Mouse (Mus musculus): Measurements from ENCODE around the gene Gucy1b2. TPM values are rescaled to one million over a fixed set of nuclear protein-coding genes. Genes with fewer than 3 reads are reported as not detected.

Gucy1b2 gene
- polyA plus RNA-seq, 1 experiment from 2014 or later, result 0.67 TPM

DNA sequence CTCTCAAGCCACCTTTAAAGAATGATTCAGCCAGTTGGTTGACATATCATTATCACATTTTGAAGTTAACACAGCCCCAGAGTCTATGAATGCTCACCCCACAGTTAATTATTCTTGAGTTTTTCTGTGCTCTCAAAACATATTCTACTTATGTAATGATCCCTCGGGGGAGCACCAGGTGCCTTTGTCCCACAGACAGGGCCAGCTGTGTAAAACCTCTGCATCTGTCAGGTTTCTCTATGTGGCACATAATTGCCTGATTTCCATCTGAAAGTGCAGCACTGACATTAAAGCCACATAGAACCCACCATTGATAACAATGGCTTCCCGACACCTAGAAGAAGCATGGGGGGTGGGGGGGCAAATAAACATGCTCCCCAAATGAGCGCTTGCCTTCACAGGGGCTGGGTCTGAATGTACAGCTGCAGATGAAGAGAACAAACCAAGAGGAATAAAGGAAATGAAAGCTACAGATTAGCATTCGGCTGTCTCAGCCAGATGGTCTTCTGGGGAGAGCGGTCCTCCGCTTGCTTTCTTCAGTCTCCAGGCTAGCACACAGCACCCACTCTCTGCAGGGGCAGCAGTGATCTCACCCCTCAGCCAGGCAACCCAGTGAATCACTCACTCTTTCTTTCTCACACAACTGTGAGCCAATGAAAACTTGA, 66.9 kb downstream of the Gucy1b2 start:
- H3K27me3 ChIP-seq, result no peaks in the 10 kb centered on the region
- peak; percentile 70; the same call in 1 of the 2 replicates for ATAC-seq (ENCODE audit: low FRiP score, low read depth)
- H3K4me1 ChIP-seq (replicated peaks), result peaks cover 10% of the 10 kb centered on the region; the same call in 1 of the 2 replicates
- no peak overlapping the region for H3K9ac ChIP-seq
- H3K9me3 ChIP-seq, result no peaks in the 10 kb centered on the region
- peak overlapping the region; percentile 39 for H3K27ac ChIP-seq (replicated peaks)
- WGBS, result 32% methylated on average over 6 of the region's 6 CpGs
- peak overlapping the region; percentile 20 for H3K4me2 ChIP-seq
- no peaks in the 10 kb centered on the region for H3K36me3 ChIP-seq
- no peak overlapping the region for H3K4me3 ChIP-seq

DNA sequence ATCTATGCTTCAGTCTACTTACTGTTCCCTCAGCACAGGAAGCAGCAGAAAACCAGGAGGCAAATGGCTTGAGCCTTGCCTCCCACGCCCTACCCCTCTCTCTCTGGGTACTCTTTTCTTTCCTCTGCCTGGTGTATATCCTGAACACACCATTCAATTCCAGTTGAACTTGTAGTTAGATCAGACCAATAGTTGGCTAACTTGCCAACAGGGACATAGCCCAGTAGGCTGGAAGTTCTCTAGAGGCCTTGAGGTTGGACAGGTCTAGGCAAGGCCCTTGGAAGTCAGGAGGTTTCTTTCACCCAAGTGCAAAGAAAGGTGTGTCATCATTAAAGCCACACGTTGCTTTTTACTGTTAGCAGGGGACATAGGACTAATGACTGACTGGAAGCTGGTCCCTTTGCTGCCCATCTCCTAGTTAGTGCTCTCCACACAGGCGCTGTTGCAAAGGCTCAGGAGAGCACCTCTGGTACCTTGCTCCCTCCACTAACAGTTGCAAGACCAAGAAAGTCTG, 72.2 kb downstream of the Gucy1b2 start:
- Histone ChIP-seq H3K27me3 (no peaks in the 10 kb centered on the region), H3K4me1 (replicated peaks) (no peaks in the 10 kb centered on the region), H3K9ac (no peak overlapping the region), H3K9me3 (no peaks in the 10 kb centered on the region), H3K4me2 (no peak overlapping the region), H3K36me3 (no peaks in the 10 kb centered on the region), H3K27ac (replicated peaks) (no peak overlapping the region), H3K4me3 (no peak overlapping the region)
- ATAC-seq (ENCODE audit: low FRiP score, low read depth), result no peak
- 93% methylated on average over 3 of the region's 3 CpGs for WGBS

DNA sequence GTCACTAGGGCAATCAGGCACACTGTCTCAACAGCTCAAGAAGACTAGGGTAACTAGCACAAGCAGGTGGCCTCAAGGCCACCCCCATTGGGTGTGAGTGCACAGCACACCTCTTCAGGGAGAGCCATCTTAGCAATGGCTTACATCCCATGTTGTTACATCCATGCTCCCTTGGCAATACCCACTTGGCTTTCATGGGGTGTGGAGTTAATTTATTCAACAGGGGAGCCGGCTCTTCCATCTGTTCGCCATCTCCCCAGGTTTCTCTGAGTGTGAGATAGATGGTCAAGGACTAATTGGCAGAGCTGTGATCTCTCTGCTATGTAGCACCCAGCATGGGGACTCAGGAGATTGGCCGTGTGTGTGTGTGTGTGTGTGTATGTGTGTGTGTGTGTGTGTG, 73.0 kb downstream of the Gucy1b2 start:
- H3K4me3 ChIP-seq, result no peak overlapping the region
- H3K9me3 ChIP-seq, result no peaks in the 10 kb centered on the region
- WGBS, result 79% methylated on average over 3 of the region's 3 CpGs
- H3K4me1 ChIP-seq (replicated peaks), result no peaks in the 10 kb centered on the region
- H3K4me2 ChIP-seq, result no peak overlapping the region
- H3K27me3 ChIP-seq, result no peaks in the 10 kb centered on the region
- H3K36me3 ChIP-seq, result no peaks in the 10 kb centered on the region
- H3K27ac ChIP-seq (replicated peaks), result no peak overlapping the region
- ATAC-seq (ENCODE audit: low FRiP score, low read depth), result no peak
- H3K9ac ChIP-seq, result no peak overlapping the region

DNA sequence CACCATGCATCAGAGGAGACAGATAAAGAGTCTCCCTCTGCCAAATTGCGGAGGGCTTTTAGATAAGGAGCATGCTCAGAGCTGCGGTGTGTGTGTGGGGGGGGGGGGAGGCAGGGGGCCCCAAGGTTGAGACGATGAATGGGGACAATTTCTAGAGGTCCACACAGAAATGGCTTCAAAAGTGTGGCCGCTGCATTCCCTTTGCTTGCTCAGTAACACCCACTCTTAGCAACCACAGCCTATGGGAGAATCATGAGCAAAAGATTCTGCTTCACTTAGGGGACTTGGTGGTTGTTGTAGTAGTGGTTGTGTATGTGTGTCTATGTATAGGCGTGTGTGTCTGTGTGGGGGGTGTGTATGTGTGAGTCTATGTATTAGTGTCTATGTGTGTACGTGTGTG, 75.5 kb downstream of the Gucy1b2 start:
- ATAC-seq (ENCODE audit: low FRiP score, low read depth), result no peak
- Histone ChIP-seq H3K36me3 (no peaks in the 10 kb centered on the region), H3K27me3 (no peaks in the 10 kb centered on the region), H3K4me2 (no peak overlapping the region), H3K4me3 (no peak overlapping the region), H3K9me3 (no peaks in the 10 kb centered on the region), H3K4me1 (replicated peaks) (no peaks in the 10 kb centered on the region; the same call in 1 of the 2 replicates), H3K9ac (no peak overlapping the region), H3K27ac (replicated peaks) (no peak overlapping the region)
- 64% methylated on average over 6 of the region's 6 CpGs for WGBS

DNA sequence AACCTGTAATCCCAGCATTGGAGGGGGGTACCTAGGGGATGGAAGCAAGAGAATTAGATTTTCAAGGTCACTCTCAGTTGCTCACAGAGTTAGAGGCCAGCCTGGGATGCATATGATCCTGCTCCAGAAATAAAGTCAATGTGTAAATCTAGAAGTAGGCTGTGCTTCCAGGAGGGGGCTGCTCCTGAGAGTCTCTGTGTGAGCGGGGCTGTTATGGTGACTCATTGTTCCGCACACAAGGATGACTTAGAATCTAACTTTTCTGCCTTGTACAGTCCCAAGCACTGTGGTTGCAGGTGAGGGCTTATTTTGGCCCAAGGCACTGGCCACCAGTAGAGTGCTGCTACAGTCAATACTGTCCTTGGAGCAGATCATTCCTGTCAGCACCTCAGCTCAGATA, 76.7 kb downstream of the Gucy1b2 start:
- H3K27ac ChIP-seq (replicated peaks), result no peak overlapping the region
- no peaks in the 10 kb centered on the region for H3K9me3 ChIP-seq
- H3K36me3 ChIP-seq, result no peaks in the 10 kb centered on the region
- H3K4me2 ChIP-seq, result no peak overlapping the region
- H3K4me1 ChIP-seq (replicated peaks), result no peaks in the 10 kb centered on the region; the same call in 1 of the 2 replicates
- H3K9ac ChIP-seq, result no peak overlapping the region
- H3K27me3 ChIP-seq, result no peaks in the 10 kb centered on the region
- H3K4me3 ChIP-seq, result no peak overlapping the region
- ATAC-seq (ENCODE audit: low FRiP score, low read depth), result no peak
- 96% methylated on average over 2 of the region's 2 CpGs for WGBS

DNA sequence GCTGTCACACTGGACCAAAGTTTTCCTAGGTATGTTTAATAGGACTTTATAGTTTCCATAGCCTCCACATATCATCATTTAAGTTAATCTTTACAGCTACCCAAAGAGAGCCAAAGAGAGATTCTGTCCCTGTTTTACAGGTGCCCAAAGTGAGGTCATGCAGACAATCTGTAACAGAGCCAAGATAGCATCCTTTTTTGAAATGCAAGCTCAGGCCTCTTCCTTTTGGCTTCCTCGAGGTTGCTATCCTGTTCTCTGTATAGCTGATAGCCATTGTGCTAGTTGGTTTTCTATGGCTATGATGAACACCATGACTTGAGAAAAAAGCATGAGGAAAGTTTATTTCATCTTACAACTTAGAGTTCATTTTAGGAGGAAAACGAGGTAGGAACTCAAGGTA, 80.0 kb downstream of the Gucy1b2 start:
- H3K9ac ChIP-seq, result no peak overlapping the region
- no peaks in the 10 kb centered on the region; the same call in 1 of the 2 replicates for H3K4me1 ChIP-seq (replicated peaks)
- H3K4me3 ChIP-seq, result no peak overlapping the region
- no peaks in the 10 kb centered on the region for H3K27me3 ChIP-seq
- 85% methylated on average over 2 of the region's 2 CpGs for WGBS
- H3K9me3 ChIP-seq, result no peaks in the 10 kb centered on the region
- no peaks in the 10 kb centered on the region for H3K36me3 ChIP-seq
- no peak overlapping the region for H3K4me2 ChIP-seq
- ATAC-seq (ENCODE audit: low FRiP score, low read depth), result no peak
- H3K27ac ChIP-seq (replicated peaks), result no peak overlapping the region

DNA sequence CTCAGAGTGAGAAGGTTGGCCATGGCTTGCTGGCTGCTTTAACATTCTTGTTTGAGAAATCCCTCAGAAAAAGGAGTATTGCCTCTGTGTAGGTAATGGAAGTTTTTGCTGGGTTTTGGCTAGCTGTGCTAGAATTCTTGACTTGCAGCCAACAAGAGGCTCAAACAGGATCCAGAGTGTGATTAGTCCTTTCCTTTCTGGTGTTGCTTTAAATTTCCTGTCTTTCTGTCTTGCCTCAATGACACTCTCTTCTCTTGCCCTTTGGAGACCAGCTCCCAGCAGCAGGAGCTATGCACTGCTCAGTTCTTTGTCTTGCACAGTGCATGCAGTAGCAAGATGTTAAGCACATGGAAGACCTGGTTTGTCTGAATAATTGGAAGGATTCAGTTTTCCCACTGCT, 80.4 kb downstream of the Gucy1b2 start:
- Histone ChIP-seq H3K4me3 (no peak overlapping the region), H3K4me2 (no peak overlapping the region), H3K9ac (no peak overlapping the region), H3K9me3 (no peaks in the 10 kb centered on the region), H3K4me1 (replicated peaks) (no peaks in the 10 kb centered on the region; the same call in 1 of the 2 replicates), H3K27ac (replicated peaks) (no peak overlapping the region), H3K27me3 (no peaks in the 10 kb centered on the region), H3K36me3 (no peaks in the 10 kb centered on the region)
- ATAC-seq (ENCODE audit: low FRiP score, low read depth), result no peak

DNA sequence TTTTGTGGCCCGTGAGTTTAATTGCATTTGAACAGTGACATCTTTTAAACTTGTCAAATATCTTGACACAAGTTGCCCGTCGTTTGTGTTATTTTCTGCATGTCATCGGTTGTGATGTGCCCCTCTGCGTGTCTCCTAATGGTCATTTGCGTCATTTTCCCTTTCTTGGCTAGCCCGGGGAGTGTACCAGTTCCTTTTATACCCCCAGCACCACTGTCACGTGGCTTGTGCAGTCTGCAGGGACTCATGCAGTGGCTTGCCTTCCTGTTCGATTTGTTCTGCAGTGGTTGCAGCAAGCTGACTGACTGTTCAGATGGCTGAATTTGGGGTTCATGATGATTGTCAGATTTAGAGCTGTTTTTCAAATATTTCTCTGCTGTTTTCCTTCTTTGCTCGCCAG, 82.1 kb downstream of the Gucy1b2 start:
- Histone ChIP-seq H3K4me1 (replicated peaks) (no peaks in the 10 kb centered on the region; the same call in 1 of the 2 replicates), H3K9ac (no peak overlapping the region), H3K36me3 (no peaks in the 10 kb centered on the region), H3K27ac (replicated peaks) (no peak overlapping the region), H3K4me2 (no peak overlapping the region), H3K4me3 (no peak overlapping the region), H3K27me3 (no peaks in the 10 kb centered on the region), H3K9me3 (no peaks in the 10 kb centered on the region)
- WGBS, result 80% methylated on average over 10 of the region's 10 CpGs
- ATAC-seq (ENCODE audit: low FRiP score, low read depth), result no peak

DNA sequence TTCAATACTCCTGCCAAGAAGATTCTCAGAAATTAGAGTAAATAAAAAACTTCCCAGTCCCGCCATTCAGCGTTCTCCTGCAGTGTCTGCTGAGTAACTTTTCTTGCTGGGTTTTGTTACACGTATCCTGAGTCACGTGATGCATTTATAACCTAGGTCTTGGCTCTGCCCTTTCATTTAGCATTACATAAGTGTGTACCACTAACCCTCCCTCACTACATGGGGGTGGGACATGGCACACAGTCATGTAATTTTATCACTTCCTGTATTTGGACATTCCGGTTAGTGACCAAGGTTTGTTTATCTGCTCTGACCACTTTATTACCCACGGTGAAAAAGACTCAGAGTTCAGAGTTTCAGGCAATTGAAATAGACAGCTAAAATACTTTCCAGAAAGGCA, 85.3 kb downstream of the Gucy1b2 start:
- Histone ChIP-seq H3K36me3 (no peaks in the 10 kb centered on the region), H3K4me1 (replicated peaks) (no peaks in the 10 kb centered on the region; the same call in 1 of the 2 replicates), H3K27ac (replicated peaks) (no peak overlapping the region), H3K4me3 (no peak overlapping the region), H3K9me3 (no peaks in the 10 kb centered on the region), H3K9ac (no peak overlapping the region), H3K27me3 (no peaks in the 10 kb centered on the region), H3K4me2 (no peak overlapping the region)
- 85% methylated on average over 6 of the region's 6 CpGs for WGBS
- no peak for ATAC-seq (ENCODE audit: low FRiP score, low read depth)

DNA sequence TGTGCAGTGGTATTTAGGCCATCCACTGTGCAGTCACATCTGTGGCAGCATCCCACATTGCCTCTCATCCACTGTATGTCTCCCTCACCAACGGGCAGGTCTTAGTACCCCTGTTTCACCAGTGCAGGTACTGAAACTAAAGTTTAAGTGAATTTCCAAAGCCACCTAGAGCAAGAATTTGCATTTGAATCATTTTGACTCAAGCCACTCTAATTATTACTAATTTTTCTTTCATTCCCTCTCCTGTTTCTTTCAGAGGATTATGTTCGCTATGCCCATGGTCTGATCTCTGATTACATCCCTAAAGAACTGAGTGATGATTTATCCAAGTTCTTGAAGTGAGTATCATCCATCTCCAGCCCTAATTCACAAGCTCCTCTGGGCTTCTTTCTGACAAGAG, 92.3 kb downstream of the Gucy1b2 start:
- peaks cover 6% of the 10 kb centered on the region; the same call in 1 of the 2 replicates for H3K36me3 ChIP-seq
- no peaks in the 10 kb centered on the region for H3K9me3 ChIP-seq
- WGBS, result 92% methylated on average over 2 of the region's 2 CpGs
- no peak overlapping the region for H3K4me3 ChIP-seq
- no peak overlapping the region for H3K9ac ChIP-seq
- H3K27me3 ChIP-seq, result no peaks in the 10 kb centered on the region
- no peaks in the 10 kb centered on the region for H3K4me1 ChIP-seq (replicated peaks)
- H3K27ac ChIP-seq (replicated peaks), result no peak overlapping the region
- H3K4me2 ChIP-seq, result no peak overlapping the region
- ATAC-seq (ENCODE audit: low FRiP score, low read depth), result no peak

DNA sequence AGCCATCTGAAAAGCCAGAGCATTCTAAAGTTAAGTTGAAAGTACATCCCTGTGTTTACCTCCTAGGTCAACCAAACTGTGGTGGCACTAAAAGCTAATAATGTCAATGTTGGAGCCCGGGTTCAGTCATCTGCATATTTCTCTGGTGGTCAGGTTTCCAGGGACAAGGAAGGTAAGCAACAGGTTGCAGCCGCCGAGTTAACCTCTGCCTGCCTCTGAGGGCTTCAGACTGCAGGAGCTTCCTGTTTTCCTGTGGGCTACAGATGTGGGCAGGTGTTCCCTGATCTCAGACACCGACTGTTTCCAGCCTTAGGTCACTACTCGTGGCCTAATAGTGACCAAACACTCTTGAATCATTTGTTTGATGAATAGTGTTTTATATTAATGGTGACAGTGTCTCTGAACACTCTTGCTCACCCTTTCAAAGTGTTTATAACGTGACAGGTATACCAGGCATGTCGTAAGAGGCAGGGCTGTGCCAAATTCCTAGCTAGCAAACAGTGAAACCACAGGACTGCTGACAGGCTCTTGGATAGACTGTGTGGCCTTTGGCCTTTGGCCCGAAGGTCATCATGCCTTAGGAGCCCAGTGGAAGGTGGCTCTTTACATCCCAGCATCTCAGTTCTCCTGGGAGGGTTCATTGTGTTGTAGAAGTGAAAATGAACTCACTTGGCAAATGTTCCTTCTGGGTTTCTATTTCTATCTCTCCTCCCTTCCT, 94.7 kb downstream of the Gucy1b2 start:
- no peak overlapping the region for H3K4me3 ChIP-seq
- no peak overlapping the region for H3K4me2 ChIP-seq
- 86% methylated on average over 8 of the region's 8 CpGs for WGBS
- no peak for ATAC-seq (ENCODE audit: low FRiP score, low read depth)
- H3K36me3 ChIP-seq, result peaks cover 6% of the 10 kb centered on the region; the same call in 1 of the 2 replicates
- no peak overlapping the region for H3K9ac ChIP-seq
- H3K27me3 ChIP-seq, result no peaks in the 10 kb centered on the region
- no peaks in the 10 kb centered on the region for H3K9me3 ChIP-seq
- no peaks in the 10 kb centered on the region for H3K4me1 ChIP-seq (replicated peaks)
- H3K27ac ChIP-seq (replicated peaks), result no peak overlapping the region

DNA sequence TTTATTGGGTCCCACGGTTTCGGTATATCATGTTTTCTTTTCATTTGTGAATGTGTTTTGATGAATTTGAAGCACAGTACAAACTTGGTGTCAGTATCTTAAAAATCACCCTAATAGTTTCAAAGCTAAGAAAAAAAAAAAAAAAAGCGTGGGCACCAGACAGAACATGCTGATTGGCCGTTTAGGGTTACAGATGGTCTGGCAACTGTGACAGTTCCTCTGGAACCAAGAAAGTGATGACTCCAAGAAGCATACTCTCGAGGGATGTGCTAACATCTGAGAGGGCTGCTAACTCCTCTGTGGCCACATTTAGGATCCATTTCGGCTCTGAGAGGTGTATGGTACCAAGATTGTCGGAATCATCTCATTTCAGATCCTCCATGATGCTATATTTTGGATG, 100.9 kb downstream of the Gucy1b2 start:
- Histone ChIP-seq H3K4me2 (no peak overlapping the region), H3K4me3 (no peak overlapping the region), H3K27me3 (no peaks in the 10 kb centered on the region), H3K9ac (no peak overlapping the region), H3K4me1 (replicated peaks) (no peaks in the 10 kb centered on the region), H3K9me3 (no peaks in the 10 kb centered on the region), H3K27ac (replicated peaks) (no peak overlapping the region), H3K36me3 (no peaks in the 10 kb centered on the region)
- WGBS, result 87% methylated on average over 7 of the region's 7 CpGs
- ATAC-seq (ENCODE audit: low FRiP score, low read depth), result no peak

All from hindbrain, embryonic 15.5 days (tissue).